Mouse (Mus musculus) liver, embryonic 16.5 days (tissue): ENCODE measurements around the gene Npcd. TPM values are rescaled to one million over a fixed set of nuclear protein-coding genes. Genes with fewer than 3 reads are reported as not detected.
"Not testable (repeated sequence)": the region's sequence is repeated elsewhere in the genome, so short reads cannot be mapped to it uniquely, and the experiment has no call there.

Source experiments
- ATAC-seq: fragments of 200-750 bp; cut with Nextera tagmentation; 2 replicates; pipeline ENCODE4 v1.8.0; 2017; ENCODE audit warnings: low read depth, mild to moderate bottlenecking, moderate number of reproducible peaks, moderate library complexity
- H3K27ac ChIP-seq: fragments of 300-500 bp; sonication (generic); 2 replicates; pipeline ENCODE4 v1.5.1; 2014; ENCODE audit warnings: mild to moderate bottlenecking, low read length
- H3K27me3 ChIP-seq: fragments of 300-500 bp; sonication (generic); 2 replicates; pipeline ENCODE4 v1.6.1; 2014; ENCODE audit warnings: low read depth, low read length, mixed read lengths; ENCODE audit not compliant: control insufficient read depth, insufficient read depth
- H3K36me3 ChIP-seq: fragments of 300-500 bp; sonication (generic); 2 replicates; pipeline ENCODE4 v1.6.1; 2014; ENCODE audit warnings: mild to moderate bottlenecking; ENCODE audit not compliant: control insufficient read depth, insufficient read depth
- H3K4me1 ChIP-seq: fragments of 300-500 bp; sonication (generic); 2 replicates; pipeline ENCODE4 v1.6.1; 2014; ENCODE audit warnings: low read depth, low read length, mixed read lengths; ENCODE audit not compliant: control insufficient read depth
- H3K4me2 ChIP-seq: fragments of 300-500 bp; sonication (generic); 2 replicates; pipeline ENCODE4 v1.6.1; 2014; ENCODE audit warnings: low read depth, low read length, mixed read lengths
- H3K4me3 ChIP-seq: fragments of 300-500 bp; sonication (generic); 2 replicates; pipeline ENCODE4 v1.5.1; 2014; ENCODE audit warnings: low read depth, mild to moderate bottlenecking, low read length
- H3K9ac ChIP-seq: fragments of 300-500 bp; sonication (generic); 2 replicates; pipeline ENCODE4 v1.6.1; 2014; ENCODE audit warnings: low read depth, low read length
- H3K9me3 ChIP-seq: fragments of 300-500 bp; sonication (generic); replicated peaks from 2 replicates; pipeline ENCODE4 v1.6.1; 2016; ENCODE audit warnings: low read length; ENCODE audit not compliant: control insufficient read depth
- WGBS: fragments of 180-500 bp; shearing (Covaris S2); extraction: QIAGEN DNeasy Blood & Tissue Kit; methylation state at CpG from one replicate; pipeline ENCODE4 v1.1.7; 2014; ENCODE audit not compliant: insufficient replicate concordance; 5-methylcytosine and 5-hydroxymethylcytosine counted together
- polyA plus RNA-seq: library from polyadenylated mRNA; unstranded; fragments of >200 nt; fragmentation: Nextera tagmentation; extraction: Ambion mirVana; gene quantifications from 2 replicates; pipeline ENCODE4 v1.2.1, GENCODE M21; 2015

The Npcd gene
- polyA plus RNA-seq, 1 experiment from 2014 or later = not detected

- Histone ChIP-seq H3K4me2 (no peak overlapping the region), H3K4me3 (no peak overlapping the region), H3K9me3 (no peaks in the 10 kb centered on the region), H3K36me3 (peaks cover 2% of the 10 kb centered on the region; the same call in 1 of the 2 replicates), H3K9ac (no peak overlapping the region), H3K27ac (no peak overlapping the region), H3K27me3 (no peaks in the 10 kb centered on the region), H3K4me1 (no peaks in the 10 kb centered on the region)
- WGBS = 78% methylated on average over 9 of the region's 9 CpGs
- ATAC-seq = no peak
Observed at GRCm38 (mm10) chr15:79826221-79826935, 7.7 kb downstream of the Npcd start.

DNA sequence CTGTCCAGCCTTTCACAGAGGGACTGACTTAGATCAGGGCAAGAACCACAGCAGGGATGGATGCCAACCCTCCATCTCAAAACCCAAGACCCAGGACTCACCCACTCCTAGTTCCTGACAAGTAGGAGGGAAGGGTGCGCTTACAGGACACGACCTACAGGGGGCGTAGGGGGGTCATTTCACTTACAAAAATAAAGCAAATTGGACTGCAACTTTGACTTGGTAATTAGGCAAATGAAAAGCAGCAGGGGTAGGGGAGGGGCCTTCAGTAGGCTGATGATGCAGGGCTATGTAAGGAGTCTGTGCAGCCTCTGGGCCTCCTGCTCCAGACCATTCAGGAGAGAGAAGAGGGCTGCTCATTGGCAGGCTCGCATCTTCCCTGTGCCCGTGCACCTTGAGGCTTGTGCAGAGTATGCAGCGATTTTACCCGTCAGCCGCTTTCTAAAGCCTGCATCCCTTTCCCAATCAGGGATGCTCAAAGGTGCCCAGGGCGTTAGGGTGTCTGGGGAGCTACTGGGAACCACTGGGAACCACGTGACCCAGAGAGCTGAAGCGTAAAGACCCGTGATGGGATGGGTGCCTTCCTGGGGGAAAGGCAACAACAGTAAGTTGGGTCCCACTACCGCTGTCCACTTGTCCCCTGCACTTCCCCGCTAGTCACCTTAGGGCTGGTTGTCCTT lies 8.8 kb downstream of the Npcd start:
- 60% methylated on average over 14 of the region's 14 CpGs for WGBS
- no peaks in the 10 kb centered on the region for H3K27me3 ChIP-seq
- ATAC-seq = no peak
- H3K4me3 ChIP-seq = no peak overlapping the region
- H3K4me2 ChIP-seq = no peak overlapping the region
- H3K9me3 ChIP-seq = no peaks in the 10 kb centered on the region
- no peaks in the 10 kb centered on the region for H3K4me1 ChIP-seq
- peaks cover 2% of the 10 kb centered on the region; the same call in 1 of the 2 replicates for H3K36me3 ChIP-seq
- H3K27ac ChIP-seq = no peak overlapping the region
- H3K9ac ChIP-seq = no peak overlapping the region

- WGBS = 56% methylated on average over 19 of the region's 19 CpGs
- Histone ChIP-seq H3K4me3 (no peak overlapping the region), H3K9me3 (no peaks in the 10 kb centered on the region), H3K36me3 (peaks cover 2% of the 10 kb centered on the region; the same call in 1 of the 2 replicates), H3K27me3 (no peaks in the 10 kb centered on the region), H3K4me1 (no peaks in the 10 kb centered on the region), H3K27ac (no peak overlapping the region), H3K9ac (no peak overlapping the region), H3K4me2 (no peak overlapping the region)
- ATAC-seq = no peak
Observed at GRCm38 (mm10) chr15:79823588-79824280, 10.3 kb downstream of the Npcd start.

GRCm38 (mm10) chr15:79822265-79823199 lies 11.5 kb downstream of the Npcd start:
- Histone ChIP-seq H3K27me3 (no peaks in the 10 kb centered on the region), H3K36me3 (no peaks in the 10 kb centered on the region), H3K9ac (no peak overlapping the region), H3K4me3 (no peak overlapping the region), H3K4me1 (no peaks in the 10 kb centered on the region), H3K4me2 (no peak overlapping the region), H3K27ac (no peak overlapping the region), H3K9me3 (no peaks in the 10 kb centered on the region)
- 55% methylated on average over 13 of the region's 13 CpGs for WGBS
- ATAC-seq = no peak

DNA sequence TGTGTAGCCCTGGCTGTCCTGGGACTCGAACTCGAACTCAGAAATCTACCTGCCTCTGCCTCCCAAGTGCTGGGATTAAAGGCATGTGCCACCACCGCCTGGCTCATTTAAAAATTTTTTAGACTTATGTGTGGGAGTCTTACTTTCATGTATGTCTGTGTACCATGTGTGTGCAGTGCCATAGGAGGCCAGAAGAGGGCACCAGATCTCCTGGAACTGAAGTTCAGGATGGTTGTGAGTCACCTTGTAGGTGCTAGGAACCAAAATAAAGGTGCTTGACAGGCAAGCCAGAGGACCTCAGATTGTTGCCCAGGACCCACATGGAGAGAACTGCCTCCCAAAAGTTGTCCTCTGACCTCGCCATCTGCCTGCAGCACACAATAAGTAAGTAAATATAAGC lies 15.7 kb downstream of the Npcd start:
- Histone ChIP-seq H3K36me3 (no peaks in the 10 kb centered on the region), H3K9me3 (no peaks in the 10 kb centered on the region), H3K27me3 (0 out of 2 replicates have a peak, but pooled peaks cover 2% of the 10 kb centered on the region), H3K4me2 (no peak overlapping the region), H3K4me3 (no peak overlapping the region), H3K27ac (no peak overlapping the region), H3K4me1 (no peaks in the 10 kb centered on the region), H3K9ac (no peak overlapping the region)
- ATAC-seq = no peak
- 56% methylated on average over 4 of the region's 4 CpGs for WGBS

- H3K9me3 ChIP-seq = no peaks in the 10 kb centered on the region
- ATAC-seq = no peak
- H3K4me1 ChIP-seq = no peaks in the 10 kb centered on the region
- H3K4me2 ChIP-seq = no peak overlapping the region
- H3K9ac ChIP-seq = no peak overlapping the region
- 35% methylated on average over 8 of the region's 8 CpGs for WGBS
- no peak overlapping the region for H3K4me3 ChIP-seq
- no peaks in the 10 kb centered on the region for H3K36me3 ChIP-seq
- H3K27me3 ChIP-seq = peaks cover 2% of the 10 kb centered on the region; the same call in 1 of the 2 replicates
- H3K27ac ChIP-seq = no peak overlapping the region
Observed at GRCm38 (mm10) chr15:79813666-79814258, 20.3 kb downstream of the Npcd start.

DNA sequence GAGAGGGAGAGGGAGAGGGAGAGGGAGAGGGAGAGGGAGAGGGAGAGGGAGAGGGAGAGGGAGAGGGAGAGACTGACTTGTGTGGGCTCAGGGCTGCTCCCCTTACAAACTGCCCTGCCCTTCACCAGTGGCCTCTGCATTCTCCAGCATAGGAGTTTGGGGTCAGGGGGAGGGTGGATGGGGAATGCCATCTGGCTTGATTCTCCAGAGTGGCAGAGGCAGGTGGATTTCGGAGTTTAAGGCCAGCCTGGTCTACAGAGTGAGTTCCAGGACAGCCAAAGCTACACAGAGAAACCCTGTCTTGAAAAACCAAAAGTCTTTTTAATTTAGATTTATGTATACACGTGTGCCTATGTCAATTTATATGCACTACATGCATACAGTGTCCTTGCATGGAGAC lies 21.2 kb downstream of the Npcd start:
- H3K4me2 ChIP-seq, H3K27ac ChIP-seq, H3K9ac ChIP-seq, H3K4me3 ChIP-seq, ATAC-seq, H3K27me3 ChIP-seq, H3K9me3 ChIP-seq, H3K36me3 ChIP-seq, H3K4me1 ChIP-seq: not testable (repeated sequence)
- 28% methylated on average over 2 of the region's 2 CpGs for WGBS

DNA sequence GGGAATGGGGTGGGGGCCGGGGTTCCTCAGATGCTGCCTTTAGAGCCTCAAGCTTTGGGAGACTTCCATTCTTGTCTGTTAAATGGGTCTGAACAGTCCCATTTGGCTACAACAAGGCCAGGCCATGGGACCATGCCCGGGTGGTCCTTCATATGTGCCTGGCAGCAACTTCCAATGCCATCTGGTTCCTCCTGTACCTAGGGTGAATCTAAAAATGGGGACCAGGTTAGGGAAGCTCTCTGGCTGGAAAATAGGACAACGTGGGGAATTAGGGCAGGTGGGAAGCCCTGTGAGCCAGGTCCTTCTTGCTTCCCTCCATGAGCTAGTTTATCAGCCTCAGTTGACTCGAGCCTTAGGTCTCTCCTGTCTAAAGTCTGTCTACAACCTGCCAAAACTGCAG lies 23.0 kb downstream of the Npcd start:
- H3K4me1 ChIP-seq = no peaks in the 10 kb centered on the region
- no peak overlapping the region for H3K4me2 ChIP-seq
- no peak overlapping the region for H3K27ac ChIP-seq
- no peak overlapping the region for H3K4me3 ChIP-seq
- H3K27me3 ChIP-seq = peaks cover 26% of the 10 kb centered on the region
- H3K9ac ChIP-seq = no peak overlapping the region
- WGBS = 38% methylated on average over 4 of the region's 4 CpGs
- H3K36me3 ChIP-seq = no peaks in the 10 kb centered on the region
- H3K9me3 ChIP-seq = no peaks in the 10 kb centered on the region
- ATAC-seq = no peak
